Mouse (Mus musculus): ENCODE measurements around the gene Asb12.
"Not testable (repeated sequence)": the region's sequence is repeated elsewhere in the genome, so short reads cannot be mapped to it uniquely, and the experiment has no call there.

Gene Asb12

DNA sequence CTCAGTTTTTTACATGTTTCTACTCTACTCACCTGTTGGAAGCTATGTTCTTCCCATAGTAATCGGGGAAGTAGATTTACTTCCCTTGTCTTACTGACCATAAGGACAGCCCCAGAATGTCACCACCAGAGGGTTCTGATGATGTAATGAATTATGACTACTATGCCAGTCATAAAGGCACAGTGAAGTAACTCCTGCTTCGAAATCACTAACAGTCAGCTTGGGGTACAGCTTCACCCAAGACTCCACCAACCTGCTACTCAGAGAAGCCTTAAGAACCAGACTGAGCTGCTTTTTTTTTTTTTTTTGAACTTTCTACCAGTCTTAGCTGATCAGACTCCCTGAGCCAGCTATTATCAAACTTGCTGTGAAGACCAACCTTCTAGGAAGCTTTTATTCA, at the start of gene Asb12, which contains the start of gene Pfn5:
Gene Asb12 (minus strand): TSS at position 101 of the 400 bp plus-strand sequence.
Gene Pfn5 (plus strand): TSS at position 218 of the 400 bp plus-strand sequence.
- no peak for DNase-seq

DNA sequence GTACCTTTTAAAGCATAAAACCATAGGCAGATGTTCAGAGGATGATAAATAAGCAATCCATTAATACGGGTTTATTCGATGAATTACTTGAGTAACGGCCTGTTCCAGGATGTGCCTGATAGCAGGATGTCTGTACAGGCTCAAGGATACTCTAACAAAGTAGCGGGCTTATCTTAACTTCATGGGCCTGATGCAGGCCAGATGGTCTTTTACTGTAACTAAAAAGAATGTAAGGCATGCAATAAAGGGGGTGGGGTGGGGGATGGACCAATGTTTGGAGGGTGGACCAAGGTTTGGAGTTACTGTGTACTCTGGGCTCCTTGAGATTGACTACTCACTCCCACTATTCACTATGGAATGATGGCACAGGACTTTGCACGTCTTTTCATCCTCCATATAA, 42.8 kb upstream of the Asb12 start:
- DNase-seq = no peak

DNA sequence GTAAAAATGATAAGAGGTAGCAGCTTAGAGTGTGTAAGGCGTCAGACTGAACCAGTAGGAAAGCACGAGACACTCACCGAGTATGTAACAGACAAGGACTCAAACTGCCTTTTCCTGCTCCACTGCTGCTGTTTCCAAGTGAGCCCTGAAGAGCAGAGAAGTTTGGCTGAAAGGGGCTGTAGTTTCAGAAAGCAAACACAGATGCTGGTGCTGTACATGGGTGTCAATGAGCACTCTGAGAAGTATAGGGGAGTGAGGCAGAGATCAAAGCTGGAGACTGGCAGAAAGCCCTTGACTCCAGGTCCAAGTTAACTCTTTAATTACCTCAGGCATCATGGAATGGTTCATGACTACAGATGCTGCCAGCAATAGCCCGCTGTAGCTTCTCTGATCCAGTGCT, 3.5 kb downstream of the Asb12 start:
- DNase-seq = no peak

DNA sequence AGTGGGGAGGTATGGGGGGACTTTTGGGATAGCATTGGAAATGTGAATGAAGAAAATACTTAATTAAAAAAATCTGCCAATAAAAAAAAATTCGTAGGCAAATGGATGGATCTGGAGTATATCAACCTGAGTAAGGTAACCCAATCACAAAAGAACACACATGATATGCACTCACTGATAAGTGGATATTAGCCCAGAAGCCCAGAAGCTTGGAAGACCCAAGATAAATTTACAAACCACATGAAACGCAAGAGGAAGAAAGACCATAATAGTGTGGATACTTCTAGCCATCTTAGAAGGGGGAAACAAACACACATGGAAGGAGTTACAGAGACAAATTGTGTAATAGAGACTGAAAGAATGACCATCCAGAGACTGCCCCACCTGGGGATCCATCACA, 22.3 kb downstream of the Asb12 start:
- not testable (repeated sequence) for DNase-seq

DNA sequence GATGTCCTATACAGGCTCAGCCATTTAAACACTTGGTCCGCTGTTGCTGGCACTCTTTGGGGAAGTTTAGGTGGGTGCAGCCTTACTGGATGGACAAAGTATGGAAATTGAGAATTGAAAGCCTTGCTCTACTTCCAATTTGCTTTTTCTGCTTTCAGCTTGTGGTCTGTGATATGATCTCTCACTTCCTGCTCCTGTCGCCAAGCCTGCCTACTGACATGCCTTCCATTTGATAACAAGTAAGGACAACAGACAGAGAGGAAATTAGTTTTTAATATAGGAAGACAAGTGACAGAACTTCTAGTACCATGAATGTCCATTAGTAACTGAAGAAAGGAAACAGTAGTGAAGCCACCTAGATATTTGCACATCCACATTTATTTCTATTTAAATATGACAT, 32.6 kb downstream of the Asb12 start:
- no peak for DNase-seq

DNA sequence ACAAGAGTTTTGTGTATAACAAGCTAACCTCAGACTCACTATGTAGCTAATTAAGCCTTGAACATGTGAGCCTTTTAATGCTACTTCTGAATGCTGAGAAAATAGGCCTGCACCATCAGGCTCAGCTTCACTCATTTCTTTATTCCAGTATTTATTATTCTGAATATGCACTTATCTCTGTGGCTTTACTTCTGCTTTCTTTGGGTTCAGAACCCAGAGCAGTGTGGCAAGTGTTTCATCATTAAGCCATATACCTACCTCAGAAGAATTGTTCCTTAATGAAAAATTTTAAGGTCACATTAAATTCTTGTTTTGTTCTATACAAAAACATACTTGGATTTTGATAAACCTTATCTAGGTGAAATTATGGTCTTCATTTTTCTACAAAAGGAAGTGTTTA, 33.9 kb downstream of the Asb12 start:
- no peak for DNase-seq

DNA sequence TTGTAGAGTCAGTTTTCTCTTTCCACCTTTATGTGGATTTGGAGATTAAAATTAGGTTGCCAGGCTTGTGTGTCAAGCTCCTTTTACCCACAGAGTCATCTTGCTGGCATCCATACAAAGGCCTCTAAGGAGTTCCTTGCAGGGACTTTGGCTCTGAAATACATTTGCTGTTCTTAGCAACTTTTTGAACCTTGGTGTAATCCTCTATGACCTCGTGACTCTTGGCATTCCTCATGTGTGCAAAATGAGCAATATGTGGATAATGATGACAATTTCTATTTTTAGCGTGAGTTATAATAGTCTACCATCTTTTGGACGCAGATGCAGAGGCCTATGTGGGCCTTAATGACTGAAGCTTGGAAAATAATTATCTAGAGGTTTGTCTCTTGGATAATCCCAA, 100.6 kb downstream of the Asb12 start:
- no peak for DNase-seq

DNA sequence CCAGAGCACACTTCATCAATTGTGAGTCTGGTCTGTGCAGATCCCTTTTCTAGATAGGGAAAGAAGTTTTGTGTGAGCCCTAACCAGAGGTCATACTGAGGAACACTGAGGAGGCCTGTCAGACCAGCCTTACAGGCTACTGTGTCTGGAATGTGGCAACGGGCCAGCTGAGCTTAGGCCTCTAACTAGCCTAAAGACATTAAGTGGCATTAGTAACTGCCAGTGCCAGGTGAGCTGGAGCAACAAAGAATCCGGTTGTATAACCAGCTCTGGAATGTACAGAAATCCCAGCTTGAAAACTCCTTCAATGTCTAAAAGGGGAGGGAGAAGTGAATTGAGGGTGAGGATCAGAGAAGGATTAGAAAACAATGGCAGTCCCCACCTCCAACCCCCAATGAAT, 111.9 kb downstream of the Asb12 start:
- DNase-seq = no peak

DNA sequence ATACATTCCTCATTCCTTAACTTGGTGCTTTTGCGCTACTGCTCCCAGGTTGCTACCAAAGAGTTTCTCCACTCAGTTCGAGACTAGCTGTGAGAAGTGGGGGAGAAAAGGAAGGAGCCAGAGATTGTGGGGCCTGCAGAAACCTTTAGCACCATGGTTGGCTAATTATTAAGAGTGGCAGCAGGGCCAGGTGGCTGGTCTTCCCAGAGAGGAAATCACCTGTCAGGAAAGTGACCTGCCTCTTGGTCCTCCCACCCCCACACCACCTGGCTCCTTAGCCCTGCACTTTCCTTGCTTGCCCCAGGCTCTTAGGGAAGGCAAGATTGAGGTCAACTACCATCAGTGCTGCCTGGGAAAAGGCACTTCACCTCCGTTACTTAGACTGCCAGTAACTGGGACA, 112.6 kb downstream of the Asb12 start:
- no peak for DNase-seq

DNA sequence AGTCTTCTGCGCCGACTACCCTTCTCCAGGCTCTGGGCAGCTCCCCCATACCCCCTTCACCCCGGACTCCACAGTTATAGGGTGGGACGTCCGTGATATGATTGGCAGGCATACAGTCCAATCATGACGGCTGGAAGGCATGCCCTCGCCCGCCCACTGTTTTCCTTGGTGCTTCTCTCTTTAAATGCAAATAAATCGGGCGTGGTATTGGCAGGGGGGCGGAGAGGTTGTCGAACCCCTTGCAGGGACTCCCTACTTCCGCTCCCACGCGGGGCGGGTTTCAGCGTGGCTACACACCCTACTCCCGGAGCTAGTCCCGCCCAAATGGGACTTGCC, 113.0 kb downstream of the Asb12 start, which contains the start of gene Amer1:
Gene Amer1 (minus strand): TSS at position 97 of the 336 bp plus-strand sequence.
- DNase-seq = peak; percentile 91 to 92

DNA sequence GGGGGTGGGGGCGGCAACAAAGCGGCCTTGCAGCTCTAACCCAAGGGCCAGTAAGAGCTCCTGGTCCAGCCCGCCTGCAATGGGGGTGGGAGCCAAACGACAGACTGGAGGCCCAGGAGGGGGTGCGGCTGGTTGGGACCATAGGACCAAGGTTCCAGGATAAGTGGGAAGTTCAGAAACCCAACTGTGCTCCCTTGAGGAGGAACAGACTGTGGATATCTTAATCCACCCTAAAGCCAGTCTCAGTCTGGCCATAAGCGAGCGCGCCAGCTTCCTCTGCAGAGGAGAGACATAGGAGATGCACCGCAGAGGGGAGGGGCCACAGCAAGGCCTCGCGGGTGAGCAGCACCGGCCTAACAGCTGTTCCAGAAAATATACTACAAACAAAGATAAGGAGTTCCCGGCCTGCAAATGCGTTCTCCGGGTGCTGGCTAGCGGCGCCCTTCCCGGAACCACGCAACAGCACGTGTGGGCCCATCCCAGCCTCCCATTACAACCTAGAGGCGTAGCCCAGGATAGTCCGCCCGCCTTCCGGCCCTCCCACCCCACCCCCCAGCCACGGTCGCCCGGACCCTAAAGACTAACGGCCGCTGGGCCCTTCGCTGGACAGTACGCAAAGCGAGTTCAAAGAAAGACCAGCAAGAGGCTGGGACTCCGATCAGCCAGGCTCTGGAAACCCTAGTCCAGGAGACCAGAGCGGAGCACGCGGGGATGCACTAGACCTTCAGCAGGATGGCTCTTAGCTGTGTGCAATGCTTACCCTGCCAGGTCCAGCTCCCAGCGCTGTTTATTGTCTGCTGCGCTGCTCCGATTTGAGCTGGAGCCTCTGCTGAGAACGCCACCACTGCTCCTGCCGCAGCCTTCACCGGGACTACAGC, 113.7 kb downstream of the Asb12 start:
- peak; percentile 51 to 66 for DNase-seq

DNA sequence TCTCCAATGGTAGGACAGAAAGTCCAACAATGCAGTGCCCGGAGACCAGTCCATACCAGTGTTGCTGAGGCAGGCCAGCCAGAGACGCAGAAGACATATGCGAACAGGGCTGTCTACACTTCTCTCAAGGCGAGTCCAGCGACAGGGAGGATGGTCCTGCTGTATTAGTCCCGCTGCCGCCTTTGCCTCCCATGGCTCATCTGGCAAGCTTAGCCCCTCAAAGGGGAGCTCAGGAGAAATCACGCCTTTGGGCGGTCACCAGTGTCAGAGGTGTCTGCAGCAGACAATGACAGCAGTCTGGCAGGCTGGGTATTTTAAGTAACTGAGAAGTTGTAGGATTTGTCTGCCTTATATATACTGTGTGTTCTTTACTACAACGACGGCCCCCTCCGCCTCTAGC, 114.4 kb downstream of the Asb12 start:
- no peak for DNase-seq

DNA sequence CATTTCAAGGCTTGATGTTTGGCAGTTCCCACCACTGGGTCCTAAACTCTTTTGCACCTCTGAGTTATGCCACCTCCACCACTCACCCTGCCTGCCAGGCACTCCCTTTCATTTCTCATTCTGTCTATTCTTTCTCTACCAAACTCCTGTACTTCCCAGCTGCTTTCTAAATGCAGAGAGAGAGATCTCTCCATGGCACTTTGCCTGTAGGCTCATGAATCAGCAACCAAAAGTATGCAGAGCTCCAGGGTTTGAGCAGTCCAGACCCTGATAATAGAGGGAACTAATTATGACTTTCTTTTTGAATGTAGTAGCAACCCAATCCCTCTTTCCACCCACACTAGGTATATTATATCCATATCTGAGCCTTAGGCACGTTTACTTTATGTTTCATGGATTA, 115.5 kb downstream of the Asb12 start:
- DNase-seq = no peak

DNA sequence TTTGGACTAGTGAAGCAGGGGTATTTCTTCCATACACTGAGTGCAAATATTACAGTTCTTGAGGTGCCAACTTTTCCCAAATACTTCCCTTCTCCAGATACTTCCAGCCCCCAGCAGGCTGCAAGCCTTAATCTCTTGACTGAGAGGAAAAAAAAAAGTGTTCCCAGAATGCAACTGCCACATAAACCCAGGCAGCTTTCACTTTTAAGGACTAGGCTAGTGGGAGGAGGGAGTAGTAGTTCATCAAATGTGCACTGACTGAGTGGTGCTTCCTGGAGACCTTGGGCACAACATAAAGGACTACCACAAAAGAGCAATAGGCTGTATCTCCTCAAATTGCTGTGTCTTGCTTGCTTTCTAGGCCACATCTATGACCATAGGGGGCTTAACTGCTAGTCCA, 116.5 kb downstream of the Asb12 start:
- no peak for DNase-seq

DNA sequence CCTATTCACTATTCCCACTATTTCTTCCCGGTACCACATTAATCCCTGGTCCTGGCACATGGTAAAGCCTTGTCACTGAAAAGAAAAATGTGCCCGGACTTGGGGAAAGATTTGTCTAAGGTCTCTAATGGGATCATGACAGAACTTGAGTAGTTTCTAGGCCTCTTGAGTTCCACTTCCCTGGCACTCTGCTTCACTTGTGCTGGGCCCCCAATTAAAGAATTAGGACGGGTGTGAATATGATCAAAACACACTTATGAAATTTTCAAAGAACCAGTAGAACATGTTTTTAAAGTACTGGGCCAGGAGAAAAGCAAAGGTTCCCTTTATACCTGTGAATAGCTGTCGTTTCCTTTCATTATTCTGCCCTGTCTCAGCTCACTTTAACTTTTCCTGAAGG, 119.3 kb downstream of the Asb12 start:
- DNase-seq = no peak

DNA sequence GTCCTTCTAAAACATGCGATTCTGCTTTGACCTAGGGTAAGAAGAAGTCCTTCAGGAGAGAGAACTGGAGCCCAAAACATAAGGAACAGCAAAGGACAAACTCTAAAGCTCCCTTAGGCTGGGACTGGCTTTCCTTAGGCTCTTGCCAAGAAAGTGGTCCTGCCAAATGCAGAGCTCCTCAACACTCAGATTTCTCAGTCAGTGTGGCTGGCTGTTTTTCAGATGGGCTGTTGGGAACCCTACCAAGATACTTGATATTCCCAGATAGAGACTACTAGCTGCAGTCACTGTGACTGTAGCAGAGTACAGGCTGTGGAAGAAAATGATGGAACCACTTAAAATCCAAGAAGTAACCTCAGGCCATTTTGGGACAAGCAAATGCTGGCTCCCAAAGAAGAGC, 120.6 kb downstream of the Asb12 start:
- no peak for DNase-seq

Measured in thymus, postnatal 36 days (tissue).